Mouse (Mus musculus) c-Kit-positive CD71-negative TER-119-negative erythroid progenitor cells, embryonic 14.5 days (primary cell): ENCODE data around the gene Nthl1.
"Not testable (repeated sequence)": the region's sequence is repeated elsewhere in the genome, so short reads cannot be mapped to it uniquely, and the experiment has no call there.

Experiments used
- DNase-seq: peaks from one replicate; pipeline ENCODE4 v3.0.0-alpha.2; 2013; ENCODE audit warnings: low read depth

The Nthl1 gene

GRCm38 (mm10) chr17:24650070-24650616 lies 17.7 kb downstream of the Nthl1 start, which contains the start of gene Slc9a3r2:
Slc9a3r2 (minus strand) TSS chr17:24650327.
- no peak for DNase-seq

GRCm38 (mm10) chr17:24650766-24651165 lies 18.3 kb downstream of the Nthl1 start:
- no peak for DNase-seq

- DNase-seq = no peak
These were observed 19.4 kb downstream of the Nthl1 start for GRCm38 (mm10) chr17:24651835-24652234.

- no peak for DNase-seq
These were observed 21.7 kb downstream of the Nthl1 start for GRCm38 (mm10) chr17:24653967-24654710.

GRCm38 (mm10) chr17:24654969-24655368 lies 22.5 kb downstream of the Nthl1 start:
- no peak for DNase-seq

GRCm38 (mm10) chr17:24658017-24658758 lies 25.7 kb downstream of the Nthl1 start, which contains the start of gene Npw:
Npw (minus strand) TSS chr17:24658457.
- no peak for DNase-seq

GRCm38 (mm10) chr17:24667011-24667410 lies 34.5 kb downstream of the Nthl1 start:
- not testable (repeated sequence) for DNase-seq

GRCm38 (mm10) chr17:24667416-24667815 lies 34.9 kb downstream of the Nthl1 start:
- DNase-seq = no peak

GRCm38 (mm10) chr17:24669214-24669544 lies 36.7 kb downstream of the Nthl1 start:
- DNase-seq = not testable (repeated sequence)

GRCm38 (mm10) chr17:24669545-24670245 lies 37.2 kb downstream of the Nthl1 start, which contains the start of gene Zfp598:
Zfp598 (plus strand) TSS chr17:24669687.
- DNase-seq = peak; percentile 78

- DNase-seq = no peak
These were observed 37.9 kb downstream of the Nthl1 start for GRCm38 (mm10) chr17:24670246-24670844.

- no peak for DNase-seq
These were observed 38.9 kb downstream of the Nthl1 start for GRCm38 (mm10) chr17:24671346-24671745.

GRCm38 (mm10) chr17:24672141-24672540 lies 39.7 kb downstream of the Nthl1 start:
- no peak for DNase-seq

- no peak for DNase-seq
These were observed 41.8 kb downstream of the Nthl1 start for GRCm38 (mm10) chr17:24674277-24674676.

GRCm38 (mm10) chr17:24676187-24676586 lies 43.7 kb downstream of the Nthl1 start:
- peak; percentile 75 for DNase-seq

- no peak for DNase-seq
These were observed 44.4 kb downstream of the Nthl1 start for GRCm38 (mm10) chr17:24676877-24677276.

- no peak for DNase-seq
These were observed 45.1 kb downstream of the Nthl1 start for GRCm38 (mm10) chr17:24677500-24678080.

- no peak for DNase-seq
These were observed 54.0 kb downstream of the Nthl1 start for GRCm38 (mm10) chr17:24686514-24686913.

- DNase-seq = no peak
These were observed 54.7 kb downstream of the Nthl1 start for GRCm38 (mm10) chr17:24687146-24687595.

GRCm38 (mm10) chr17:24687599-24687998 lies 55.1 kb downstream of the Nthl1 start:
- no peak for DNase-seq
